Mouse (Mus musculus) lung, postnatal 14 days (tissue): ENCODE measurements at regions not wholly inside any gene's neighbourhood (a gene's known extent, or its start where the extent isn't known, plus 50 kb on each side); places are given as distances from the start of the nearest gene placed in this dataset.

Experiments used
- DNase-seq: peaks from one replicate; pipeline ENCODE4 v3.0.0; 2021

- DNase-seq: no peak
Measured at GRCm38 (mm10) chr11:18396397-18396796, 442.7 kb upstream of the Etaa1 start.

GRCm38 (mm10) chr11:18395631-18396030 is 442.0 kb upstream of the Etaa1 start:
- peak; percentile 2 for DNase-seq

- DNase-seq: no peak
Measured at GRCm38 (mm10) chr11:18372813-18373332, 419.2 kb upstream of the Etaa1 start.

GRCm38 (mm10) chr11:18371304-18371703 is 417.6 kb upstream of the Etaa1 start:
- DNase-seq: no peak

GRCm38 (mm10) chr11:18370861-18371260 is 417.2 kb upstream of the Etaa1 start:
- DNase-seq: peak; percentile 13

- peak; percentile 46 for DNase-seq
Measured at GRCm38 (mm10) chr11:18354866-18355265, 401.2 kb upstream of the Etaa1 start.

- no peak for DNase-seq
Measured at GRCm38 (mm10) chr11:18354156-18354555, 400.5 kb upstream of the Etaa1 start.

- DNase-seq: no peak
Measured at GRCm38 (mm10) chr11:18347841-18348240, 394.2 kb upstream of the Etaa1 start.

- DNase-seq: no peak
Measured at GRCm38 (mm10) chr11:18313510-18314301, 360.0 kb upstream of the Etaa1 start.

- DNase-seq: peak; percentile 78
Measured at GRCm38 (mm10) chr11:18296194-18297125, 342.8 kb upstream of the Etaa1 start.

- no peak for DNase-seq
Measured at GRCm38 (mm10) chr11:18278585-18279136, 325.0 kb upstream of the Etaa1 start.

GRCm38 (mm10) chr11:18272392-18272791 is 318.7 kb upstream of the Etaa1 start:
- DNase-seq: no peak

- no peak for DNase-seq
Measured at GRCm38 (mm10) chr11:18266161-18266560, 312.5 kb upstream of the Etaa1 start.

GRCm38 (mm10) chr11:18262901-18263300 is 309.2 kb upstream of the Etaa1 start:
- no peak for DNase-seq

- DNase-seq: no peak
Measured at GRCm38 (mm10) chr11:18249236-18249635, 295.6 kb upstream of the Etaa1 start.

GRCm38 (mm10) chr11:18216762-18217161 is 263.1 kb upstream of the Etaa1 start:
- DNase-seq: no peak

GRCm38 (mm10) chr11:18173028-18173427 is 219.4 kb upstream of the Etaa1 start:
- DNase-seq: no peak

GRCm38 (mm10) chr11:18171207-18171776 is 217.6 kb upstream of the Etaa1 start:
- DNase-seq: no peak

GRCm38 (mm10) chr11:18165609-18166347 is 212.1 kb upstream of the Etaa1 start:
- DNase-seq: no peak

- no peak for DNase-seq
Measured at GRCm38 (mm10) chr11:18164025-18164423, 210.3 kb upstream of the Etaa1 start.

- DNase-seq: no peak
Measured at GRCm38 (mm10) chr11:18163156-18164024, 209.7 kb upstream of the Etaa1 start.
